Mouse (Mus musculus): ENCODE data around the gene Hist2h2ab. TPM values are rescaled to one million over a fixed set of nuclear protein-coding genes. Genes with fewer than 3 reads are reported as not detected.
"Not testable (repeated sequence)": the region's sequence is repeated elsewhere in the genome, so short reads cannot be mapped to it uniquely, and the experiment has no call there.

Gene Hist2h2ab
- polyA plus RNA-seq, 1 experiment from 2014 or later: 0.85 TPM

- WGBS (ENCODE audit: insufficient replicate concordance): 5% methylated on average over 27 of the region's 27 CpGs
- Histone ChIP-seq H3K9ac (peak overlapping the region; percentile 90), H3K27me3 (no peaks in the 10 kb centered on the region), H3K4me2 (peak overlapping the region; percentile 81), H3K36me3 (no peaks in the 10 kb centered on the region), H3K9me3 (replicated peaks) (no peaks in the 10 kb centered on the region), H3K4me3 (replicated peaks) (peak overlapping the region; percentile 59), H3K27ac (peak overlapping the region; percentile 99), H3K4me1 (replicated peaks) (peaks cover 66% of the 10 kb centered on the region)
- DNase-seq (no peak), ATAC-seq (ENCODE audit: low read depth) (no peak)
These were observed 44.1 kb downstream of the Hist2h2ab start for GRCm38 (mm10) chr3:96263558-96264403.

DNA sequence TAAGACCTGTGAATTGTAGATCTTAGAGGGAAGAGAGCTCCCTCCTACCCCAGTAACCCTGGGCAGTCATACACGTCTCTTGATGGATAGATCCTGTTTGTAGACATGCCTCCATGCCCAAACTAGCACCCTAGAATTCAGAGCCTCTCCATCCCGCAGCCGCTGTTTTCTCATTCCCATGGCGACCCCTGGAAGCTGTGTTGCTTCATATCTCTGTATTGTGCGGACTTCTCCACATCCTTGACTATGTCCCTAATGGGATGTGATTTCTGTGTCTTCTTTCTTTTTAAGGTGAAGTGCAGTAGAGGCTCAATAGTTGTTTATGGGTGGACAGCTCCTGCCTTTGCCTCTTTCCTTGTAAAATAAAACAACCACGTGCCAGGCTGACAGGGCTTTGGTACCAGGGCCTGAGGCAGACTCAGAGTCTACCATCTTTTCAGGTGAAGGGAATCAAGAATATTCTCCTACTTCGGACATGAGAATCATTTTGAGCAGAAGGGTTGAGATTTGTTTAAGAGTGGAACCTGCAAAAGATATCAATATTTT, 44.8 kb downstream of the Hist2h2ab start:
- Histone ChIP-seq H3K9me3 (replicated peaks) (no peaks in the 10 kb centered on the region), H3K27ac (peak overlapping the region; percentile 99), H3K4me1 (replicated peaks) (peaks cover 61% of the 10 kb centered on the region), H3K9ac (peak overlapping the region; percentile 90), H3K4me3 (replicated peaks) (peak overlapping the region; percentile 59), H3K36me3 (no peaks in the 10 kb centered on the region), H3K27me3 (no peaks in the 10 kb centered on the region), H3K4me2 (peak overlapping the region; percentile 81)
- WGBS (ENCODE audit: insufficient replicate concordance): 68% methylated on average over 7 of the region's 7 CpGs
- no peak for DNase-seq
- no peak for ATAC-seq (ENCODE audit: low read depth)

- DNase-seq: no peak
- Histone ChIP-seq H3K4me1 (replicated peaks) (peaks cover 60% of the 10 kb centered on the region), H3K4me3 (replicated peaks) (no peak overlapping the region), H3K9ac (peak overlapping the region; percentile 64), H3K36me3 (no peaks in the 10 kb centered on the region), H3K4me2 (peak overlapping the region; percentile 31), H3K27me3 (no peaks in the 10 kb centered on the region), H3K27ac (peak overlapping the region; percentile 92), H3K9me3 (replicated peaks) (no peaks in the 10 kb centered on the region)
- 35% methylated on average over 8 of the region's 8 CpGs for WGBS (ENCODE audit: insufficient replicate concordance)
- no peak for ATAC-seq (ENCODE audit: low read depth)
These were observed 46.6 kb downstream of the Hist2h2ab start for GRCm38 (mm10) chr3:96266132-96266710.

DNA sequence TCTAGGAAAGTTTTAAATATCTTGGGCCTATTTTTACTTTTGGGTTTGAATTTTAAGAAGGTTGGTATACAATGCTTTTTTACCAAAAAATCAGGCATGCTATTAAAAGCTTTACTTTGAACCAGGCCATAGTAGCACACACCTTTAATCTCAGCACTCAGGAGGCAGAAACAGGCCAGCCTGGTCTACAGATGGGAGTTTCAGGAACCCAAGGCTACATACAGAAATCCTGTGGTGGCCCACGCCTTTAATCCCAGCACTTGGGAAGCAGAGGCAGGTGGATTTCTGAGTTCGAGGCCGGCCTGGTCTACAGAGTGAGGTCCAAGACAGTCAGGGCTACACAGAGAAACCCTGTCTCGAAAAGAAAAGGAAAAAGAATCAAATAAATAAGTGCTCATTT, 47.9 kb downstream of the Hist2h2ab start:
- WGBS (ENCODE audit: insufficient replicate concordance): 72% methylated on average over 4 of the region's 4 CpGs
- no peak overlapping the region; the same call in 1 of the 2 replicates for H3K4me3 ChIP-seq (replicated peaks)
- H3K36me3 ChIP-seq: no peaks in the 10 kb centered on the region
- peaks cover 51% of the 10 kb centered on the region for H3K4me1 ChIP-seq (replicated peaks)
- H3K4me2 ChIP-seq: peak overlapping the region; percentile 64
- no peaks in the 10 kb centered on the region for H3K27me3 ChIP-seq
- H3K9me3 ChIP-seq (replicated peaks): no peaks in the 10 kb centered on the region
- DNase-seq (no peak), ATAC-seq (ENCODE audit: low read depth) (no peak)
- peak overlapping the region; percentile 66 for H3K9ac ChIP-seq
- H3K27ac ChIP-seq: peak overlapping the region; percentile 92

GRCm38 (mm10) chr3:96268051-96268775, 48.5 kb downstream of the Hist2h2ab start, which contains the start of gene Hist2h3b:
TSS of gene Hist2h3b (plus strand) at chr3:96268654.
- Histone ChIP-seq H3K4me3 (replicated peaks) (peak within 1 kb of the TSS; percentile 59), H3K27ac (peak within 1 kb of the TSS; percentile 100), H3K9ac (peak within 1 kb of the TSS; percentile 84), H3K27me3 (no peaks in the 10 kb centered on the region), H3K4me2 (peak within 1 kb of the TSS; percentile 68), H3K36me3 (no peaks in the 10 kb centered on the region), H3K9me3 (replicated peaks) (no peaks in the 10 kb centered on the region), H3K4me1 (replicated peaks) (peaks cover 51% of the 10 kb centered on the region)
- peak; percentile 82 for DNase-seq
- ATAC-seq (ENCODE audit: low read depth): peak; percentile 44
- 22% methylated on average over 29 of the region's 30 CpGs for WGBS (ENCODE audit: insufficient replicate concordance)

GRCm38 (mm10) chr3:96268776-96269378, 49.2 kb downstream of the Hist2h2ab start:
- H3K4me1 ChIP-seq (replicated peaks): peaks cover 52% of the 10 kb centered on the region

More at GRCm38 (mm10) chr3:96268776-96269378, 49.2 kb downstream of the Hist2h2ab start:
- WGBS (ENCODE audit: insufficient replicate concordance): 0% methylated on average over 9 of the region's 44 CpGs
- peak overlapping the region; percentile 68 for H3K4me2 ChIP-seq
- not testable (repeated sequence) for DNase-seq; H3K9me3 ChIP-seq (replicated peaks); H3K27me3 ChIP-seq; H3K36me3 ChIP-seq
- peak; percentile 37 for ATAC-seq (ENCODE audit: low read depth)
- H3K4me3 ChIP-seq (replicated peaks): peak overlapping the region; percentile 59
- peak overlapping the region; percentile 84 for H3K9ac ChIP-seq
- H3K27ac ChIP-seq: peak overlapping the region; percentile 100

Small RNA genes within 50 kb of the gene (microRNA-seq; reads per million reads assigned to microRNA genes)
- gene Gm44492 (2.1 reads per million), gene Gm47311 (not detected), gene Gm47313 (not detected)

Other genes starting within 250 kb of the Hist2h2ab start
- gene Plekho1, start 223.9 kb upstream of the Hist2h2ab start, polyA plus RNA-seq (2015; fragmentation: Nextera tagmentation; extraction: Ambion mirVana): 6.9 and 7.8 TPM in 2 replicates
- 17.3 and 17.7 TPM in 2 replicates for gene Vps45, start 161.4 kb upstream of the Hist2h2ab start, polyA plus RNA-seq (2015; fragmentation: Nextera tagmentation; extraction: Ambion mirVana)
- 11.3 and 11.4 TPM in 2 replicates for gene Otud7b, start 115.3 kb upstream of the Hist2h2ab start, polyA plus RNA-seq (2015; fragmentation: Nextera tagmentation; extraction: Ambion mirVana)
- gene Mtmr11, start 57.9 kb upstream of the Hist2h2ab start, polyA plus RNA-seq (2015; fragmentation: Nextera tagmentation; extraction: Ambion mirVana): 1.9 and 2.2 TPM in 2 replicates
- 103 and 110 TPM in 2 replicates for gene Sf3b4, start 47.5 kb upstream of the Hist2h2ab start, polyA plus RNA-seq (2015; fragmentation: Nextera tagmentation; extraction: Ambion mirVana)
- 0.44 and 0.49 TPM in 2 replicates for gene Sv2a, start 38.7 kb upstream of the Hist2h2ab start, polyA plus RNA-seq (2015; fragmentation: Nextera tagmentation; extraction: Ambion mirVana)
- gene Bola1, start 156 bp upstream of the Hist2h2ab start, polyA plus RNA-seq (2015; fragmentation: Nextera tagmentation; extraction: Ambion mirVana): 50.7 and 56.1 TPM in 2 replicates
- 12.9 and 19.8 TPM in 2 replicates for gene Hist2h2ac, start 1.0 kb downstream of the Hist2h2ab start, polyA plus RNA-seq (2015; fragmentation: Nextera tagmentation; extraction: Ambion mirVana)
- 5.4 and 7.9 TPM in 2 replicates for gene Hist2h2be, start 1.3 kb downstream of the Hist2h2ab start, polyA plus RNA-seq (2015; fragmentation: Nextera tagmentation; extraction: Ambion mirVana)
- 9.8 and 20.7 TPM in 2 replicates for gene Hist2h3c2, start 19.3 kb downstream of the Hist2h2ab start, polyA plus RNA-seq (2015; fragmentation: Nextera tagmentation; extraction: Ambion mirVana)
- 53.6 and 86.4 TPM in 2 replicates for gene Hist2h2aa2, start 20.4 kb downstream of the Hist2h2ab start, polyA plus RNA-seq (2015; fragmentation: Nextera tagmentation; extraction: Ambion mirVana)
- 26.9 and 40.6 TPM in 2 replicates for gene Hist2h2aa1, start 25.6 kb downstream of the Hist2h2ab start, polyA plus RNA-seq (2015; fragmentation: Nextera tagmentation; extraction: Ambion mirVana)
- gene Hist2h3c1, start 26.8 kb downstream of the Hist2h2ab start, polyA plus RNA-seq (2015; fragmentation: Nextera tagmentation; extraction: Ambion mirVana): 2.3 TPM in 2 replicates
- gene Hist2h4, start 43.4 kb downstream of the Hist2h2ab start, polyA plus RNA-seq (2015; fragmentation: Nextera tagmentation; extraction: Ambion mirVana): 15.2 and 44.8 TPM in 2 replicates
- gene Hist2h3b, start 48.8 kb downstream of the Hist2h2ab start, polyA plus RNA-seq (2015; fragmentation: Nextera tagmentation; extraction: Ambion mirVana): 89.3 and 159 TPM in 2 replicates
- 23.7 and 25.8 TPM in 2 replicates for gene Hist2h2bb, start 49.9 kb downstream of the Hist2h2ab start, polyA plus RNA-seq (2015; fragmentation: Nextera tagmentation; extraction: Ambion mirVana)
- gene Fcgr1, start 74.1 kb downstream of the Hist2h2ab start, polyA plus RNA-seq (2015; fragmentation: Nextera tagmentation; extraction: Ambion mirVana): 3.0 and 4.6 TPM in 2 replicates
- not detected in 2 replicates for gene BC107364, start 232.4 kb downstream of the Hist2h2ab start, polyA plus RNA-seq (2015; fragmentation: Nextera tagmentation; extraction: Ambion mirVana)

Measured in liver, embryonic 13.5 days (tissue).